Mouse (Mus musculus) ES-E14 (cell line): ENCODE measurements at regions not wholly inside any gene's neighbourhood (a gene's known extent, or its start where the extent isn't known, plus 50 kb on each side); places are given as distances from the start of the nearest gene placed in this dataset.

Experiments
- ZC3H11A ChIP-seq: IDR thresholded peaks from 2 replicates; pipeline ENCODE4 v1.6.1; 2012; ENCODE audit warnings: low read depth, mild to moderate bottlenecking, inconsistent platforms, low read length, borderline replicate concordance
- ZNF384 ChIP-seq: IDR thresholded peaks from 2 replicates; pipeline ENCODE4 v1.6.1; 2012; ENCODE audit warnings: low read depth, low read length, inconsistent platforms

- TF ChIP-seq ZNF384, result no peak
- TF ChIP-seq ZC3H11A, result no peak
Observed at GRCm38 (mm10) chr15:51363391-51363790, 2521.3 kb upstream of the Gm7489 start.
